Mouse (Mus musculus): ENCODE measurements around the gene Zbtb20. TPM values are rescaled to one million over a fixed set of nuclear protein-coding genes. Genes with fewer than 3 reads are reported as not detected.

Gene Zbtb20
- polyA plus RNA-seq, 1 experiment from 2014 or later: 54.7 TPM

- Histone ChIP-seq H3K27me3 (ENCODE audit: control insufficient read depth, insufficient read depth, low read length) (no peaks in the 10 kb centered on the region), H3K4me1 (replicated peaks; ENCODE audit: control insufficient read depth, insufficient read depth, low read length) (0 out of 2 replicates have a peak, but pooled peaks cover 2% of the 10 kb centered on the region), H3K4me3 (ENCODE audit: low read depth, low read length) (no peak overlapping the region), H3K4me2 (ENCODE audit: low read depth, low read length, severe bottlenecking) (no peak overlapping the region), H3K9me3 (ENCODE audit: control insufficient read depth, low read length) (no peaks in the 10 kb centered on the region), H3K27ac (ENCODE audit: low read depth, low read length) (no peak overlapping the region), H3K9ac (ENCODE audit: low read length) (no peak overlapping the region), H3K36me3 (ENCODE audit: control insufficient read depth, insufficient read depth, low read length) (no peaks in the 10 kb centered on the region)
- 87% methylated on average over 1 of the region's 1 CpGs for WGBS
- DNase-seq (ENCODE audit: low spot score) (no peak), ATAC-seq (replicated peaks; ENCODE audit: low FRiP score) (no peak)
Measured at GRCm38 (mm10) chr16:43219367-43219766, 343.7 kb downstream of the Zbtb20 start.

GRCm38 (mm10) chr16:43221313-43221712, 345.6 kb downstream of the Zbtb20 start:
- Histone ChIP-seq H3K4me2 (ENCODE audit: low read depth, low read length, severe bottlenecking) (no peak overlapping the region), H3K9ac (ENCODE audit: low read length) (no peak overlapping the region), H3K9me3 (ENCODE audit: control insufficient read depth, low read length) (no peaks in the 10 kb centered on the region), H3K4me3 (ENCODE audit: low read depth, low read length) (no peak overlapping the region), H3K27ac (ENCODE audit: low read depth, low read length) (no peak overlapping the region), H3K36me3 (ENCODE audit: control insufficient read depth, insufficient read depth, low read length) (no peaks in the 10 kb centered on the region), H3K27me3 (ENCODE audit: control insufficient read depth, insufficient read depth, low read length) (no peaks in the 10 kb centered on the region), H3K4me1 (replicated peaks; ENCODE audit: control insufficient read depth, insufficient read depth, low read length) (0 out of 2 replicates have a peak, but pooled peaks cover 2% of the 10 kb centered on the region)
- DNase-seq (ENCODE audit: low spot score) (no peak), ATAC-seq (replicated peaks; ENCODE audit: low FRiP score) (no peak)
- WGBS: 68% methylated on average over 4 of the region's 4 CpGs

GRCm38 (mm10) chr16:43230253-43230652, 354.6 kb downstream of the Zbtb20 start:
- H3K36me3 ChIP-seq (ENCODE audit: control insufficient read depth, insufficient read depth, low read length): no peaks in the 10 kb centered on the region
- H3K4me3 ChIP-seq (ENCODE audit: low read depth, low read length): no peak overlapping the region
- ATAC-seq (replicated peaks; ENCODE audit: low FRiP score) (no peak), DNase-seq (ENCODE audit: low spot score) (no peak)
- no peaks in the 10 kb centered on the region for H3K27me3 ChIP-seq (ENCODE audit: control insufficient read depth, insufficient read depth, low read length)
- H3K4me1 ChIP-seq (replicated peaks; ENCODE audit: control insufficient read depth, insufficient read depth, low read length): peaks cover under 1% of the 10 kb centered on the region; the same call in 1 of the 2 replicates
- H3K4me2 ChIP-seq (ENCODE audit: low read depth, low read length, severe bottlenecking): no peak overlapping the region
- WGBS: 68% methylated on average over 4 of the region's 4 CpGs
- H3K27ac ChIP-seq (ENCODE audit: low read depth, low read length): no peak overlapping the region
- no peaks in the 10 kb centered on the region for H3K9me3 ChIP-seq (ENCODE audit: control insufficient read depth, low read length)
- H3K9ac ChIP-seq (ENCODE audit: low read length): no peak overlapping the region

GRCm38 (mm10) chr16:43234249-43234648, 358.6 kb downstream of the Zbtb20 start:
- H3K27ac ChIP-seq (ENCODE audit: low read depth, low read length): no peak overlapping the region
- no peaks in the 10 kb centered on the region for H3K27me3 ChIP-seq (ENCODE audit: control insufficient read depth, insufficient read depth, low read length)
- H3K9me3 ChIP-seq (ENCODE audit: control insufficient read depth, low read length): no peaks in the 10 kb centered on the region
- H3K36me3 ChIP-seq (ENCODE audit: control insufficient read depth, insufficient read depth, low read length): no peaks in the 10 kb centered on the region
- no peak for ATAC-seq (replicated peaks; ENCODE audit: low FRiP score)
- H3K9ac ChIP-seq (ENCODE audit: low read length): no peak overlapping the region
- DNase-seq (ENCODE audit: low spot score): no peak
- H3K4me2 ChIP-seq (ENCODE audit: low read depth, low read length, severe bottlenecking): no peak overlapping the region
- no peak overlapping the region for H3K4me3 ChIP-seq (ENCODE audit: low read depth, low read length)
- peaks cover 6% of the 10 kb centered on the region for H3K4me1 ChIP-seq (replicated peaks; ENCODE audit: control insufficient read depth, insufficient read depth, low read length)

- no peaks in the 10 kb centered on the region for H3K9me3 ChIP-seq (ENCODE audit: control insufficient read depth, low read length)
- H3K27ac ChIP-seq (ENCODE audit: low read depth, low read length): no peak overlapping the region
- ATAC-seq (replicated peaks; ENCODE audit: low FRiP score) (no peak), DNase-seq (ENCODE audit: low spot score) (no peak)
- H3K4me2 ChIP-seq (ENCODE audit: low read depth, low read length, severe bottlenecking): no peak overlapping the region
- peaks cover 6% of the 10 kb centered on the region for H3K4me1 ChIP-seq (replicated peaks; ENCODE audit: control insufficient read depth, insufficient read depth, low read length)
- H3K27me3 ChIP-seq (ENCODE audit: control insufficient read depth, insufficient read depth, low read length): no peaks in the 10 kb centered on the region
- H3K9ac ChIP-seq (ENCODE audit: low read length): no peak overlapping the region
- no peak overlapping the region for H3K4me3 ChIP-seq (ENCODE audit: low read depth, low read length)
- H3K36me3 ChIP-seq (ENCODE audit: control insufficient read depth, insufficient read depth, low read length): no peaks in the 10 kb centered on the region
- 67% methylated on average over 7 of the region's 7 CpGs for WGBS
Measured at GRCm38 (mm10) chr16:43235317-43235716, 359.6 kb downstream of the Zbtb20 start.

- H3K9ac ChIP-seq (ENCODE audit: low read length): no peak overlapping the region; the same call in 1 of the 2 replicates
- DNase-seq (ENCODE audit: low spot score) (no peak), ATAC-seq (replicated peaks; ENCODE audit: low FRiP score) (no peak)
- H3K36me3 ChIP-seq (ENCODE audit: control insufficient read depth, insufficient read depth, low read length): no peaks in the 10 kb centered on the region
- H3K27me3 ChIP-seq (ENCODE audit: control insufficient read depth, insufficient read depth, low read length): no peaks in the 10 kb centered on the region
- WGBS: 51% methylated on average over 8 of the region's 8 CpGs
- no peaks in the 10 kb centered on the region for H3K9me3 ChIP-seq (ENCODE audit: control insufficient read depth, low read length)
- peaks cover 6% of the 10 kb centered on the region for H3K4me1 ChIP-seq (replicated peaks; ENCODE audit: control insufficient read depth, insufficient read depth, low read length)
- no peak overlapping the region for H3K4me2 ChIP-seq (ENCODE audit: low read depth, low read length, severe bottlenecking)
- no peak overlapping the region for H3K4me3 ChIP-seq (ENCODE audit: low read depth, low read length)
- no peak overlapping the region for H3K27ac ChIP-seq (ENCODE audit: low read depth, low read length)
Measured at GRCm38 (mm10) chr16:43235721-43236159, 360.1 kb downstream of the Zbtb20 start.

GRCm38 (mm10) chr16:43237551-43237950, 361.9 kb downstream of the Zbtb20 start:
- Histone ChIP-seq H3K27ac (ENCODE audit: low read depth, low read length) (no peak overlapping the region), H3K36me3 (ENCODE audit: control insufficient read depth, insufficient read depth, low read length) (no peaks in the 10 kb centered on the region), H3K4me3 (ENCODE audit: low read depth, low read length) (no peak overlapping the region), H3K9ac (ENCODE audit: low read length) (no peak overlapping the region), H3K27me3 (ENCODE audit: control insufficient read depth, insufficient read depth, low read length) (no peaks in the 10 kb centered on the region), H3K4me1 (replicated peaks; ENCODE audit: control insufficient read depth, insufficient read depth, low read length) (peaks cover 6% of the 10 kb centered on the region), H3K4me2 (ENCODE audit: low read depth, low read length, severe bottlenecking) (no peak overlapping the region), H3K9me3 (ENCODE audit: control insufficient read depth, low read length) (no peaks in the 10 kb centered on the region)
- DNase-seq (ENCODE audit: low spot score) (no peak), ATAC-seq (replicated peaks; ENCODE audit: low FRiP score) (no peak)
- WGBS: 84% methylated on average over 2 of the region's 2 CpGs

- no peak overlapping the region for H3K4me2 ChIP-seq (ENCODE audit: low read depth, low read length, severe bottlenecking)
- ATAC-seq (replicated peaks; ENCODE audit: low FRiP score) (no peak), DNase-seq (ENCODE audit: low spot score) (no peak)
- no peaks in the 10 kb centered on the region for H3K36me3 ChIP-seq (ENCODE audit: control insufficient read depth, insufficient read depth, low read length)
- no peaks in the 10 kb centered on the region for H3K4me1 ChIP-seq (replicated peaks; ENCODE audit: control insufficient read depth, insufficient read depth, low read length)
- H3K27ac ChIP-seq (ENCODE audit: low read depth, low read length): no peak overlapping the region
- no peak overlapping the region for H3K4me3 ChIP-seq (ENCODE audit: low read depth, low read length)
- H3K27me3 ChIP-seq (ENCODE audit: control insufficient read depth, insufficient read depth, low read length): no peaks in the 10 kb centered on the region
- 85% methylated on average over 5 of the region's 5 CpGs for WGBS
- H3K9ac ChIP-seq (ENCODE audit: low read length): no peak overlapping the region
- no peaks in the 10 kb centered on the region for H3K9me3 ChIP-seq (ENCODE audit: control insufficient read depth, low read length)
Measured at GRCm38 (mm10) chr16:43247026-43247425, 371.3 kb downstream of the Zbtb20 start.

- 76% methylated on average over 2 of the region's 2 CpGs for WGBS
- no peak overlapping the region for H3K9ac ChIP-seq (ENCODE audit: low read length)
- H3K36me3 ChIP-seq (ENCODE audit: control insufficient read depth, insufficient read depth, low read length): no peaks in the 10 kb centered on the region
Measured at GRCm38 (mm10) chr16:43253077-43253476, 377.4 kb downstream of the Zbtb20 start.

More at GRCm38 (mm10) chr16:43253077-43253476, 377.4 kb downstream of the Zbtb20 start:
- Histone ChIP-seq H3K4me1 (replicated peaks; ENCODE audit: control insufficient read depth, insufficient read depth, low read length) (no peaks in the 10 kb centered on the region), H3K4me2 (ENCODE audit: low read depth, low read length, severe bottlenecking) (no peak overlapping the region), H3K4me3 (ENCODE audit: low read depth, low read length) (no peak overlapping the region), H3K27me3 (ENCODE audit: control insufficient read depth, insufficient read depth, low read length) (no peaks in the 10 kb centered on the region), H3K9me3 (ENCODE audit: control insufficient read depth, low read length) (no peaks in the 10 kb centered on the region), H3K27ac (ENCODE audit: low read depth, low read length) (no peak overlapping the region)
- no peak for ATAC-seq (replicated peaks; ENCODE audit: low FRiP score)
- DNase-seq (ENCODE audit: low spot score): no peak

All from forebrain, embryonic 11.5 days (tissue).